Mouse (Mus musculus) ES-E14 (cell line): Measurements from ENCODE around the gene Rnf144b. TPM values are rescaled to one million over a fixed set of nuclear protein-coding genes. Genes with fewer than 3 reads are reported as not detected.

Experiments
- DNase-seq: peaks from one replicate; pipeline ENCODE4 v3.0.0-alpha.2; 2013; ENCODE audit warnings: low read depth, low spot score
- H3K27ac ChIP-seq: 2 replicates; pipeline ENCODE4 v1.5.1; 2012; ENCODE audit warnings: low read depth, mild to moderate bottlenecking, low read length, moderate library complexity, mixed read lengths; ENCODE audit not compliant: poor library complexity, insufficient read depth, severe bottlenecking
- H3K36me3 ChIP-seq: 2 replicates; pipeline ENCODE4 v1.6.1; 2012; ENCODE audit warnings: mild to moderate bottlenecking, low read length, moderate library complexity, mixed read lengths; ENCODE audit not compliant: control insufficient read depth, poor library complexity, insufficient read depth, severe bottlenecking
- H3K4me1 ChIP-seq, 2 experiments: fragments of 150-350 bp in 1 of 2; sonication (generic) in 1 of 2; 2 replicates each; pipeline ENCODE4 v1.6.1; 2012; ENCODE audit warnings: low read length in 2 of 2, mild to moderate bottlenecking in 1 of 2, mixed read lengths in 1 of 2; ENCODE audit not compliant: control insufficient read depth in 2 of 2, insufficient read depth in 2 of 2, poor library complexity in 1 of 2
- H3K4me3 ChIP-seq, 2 experiments: fragments of 150-350 bp in 1 of 2; sonication (generic) in 1 of 2; 2 replicates each; pipeline ENCODE4 v1.5.1; 2012; ENCODE audit warnings: low read length in 2 of 2, low read depth in 1 of 2, mild to moderate bottlenecking in 1 of 2, mixed read lengths in 1 of 2; ENCODE audit not compliant: insufficient read depth in 1 of 2, poor library complexity in 1 of 2, severe bottlenecking in 1 of 2
- H3K9ac ChIP-seq: 2 replicates; pipeline ENCODE4 v1.6.1; 2012; ENCODE audit warnings: low read depth, mild to moderate bottlenecking, low read length, mixed read lengths; ENCODE audit not compliant: poor library complexity, insufficient read depth, severe bottlenecking
- H3K9me3 ChIP-seq: fragments of 150-350 bp; sonication (generic); 2 replicates; pipeline ENCODE4 v1.6.1; 2012; ENCODE audit warnings: low read depth, mild to moderate bottlenecking, low read length; ENCODE audit not compliant: control insufficient read depth, insufficient read depth
- CHD2 ChIP-seq: IDR thresholded peaks from 2 replicates; pipeline ENCODE4 v1.6.1; 2014; ENCODE audit warnings: mild to moderate bottlenecking, low read depth, low read length, inconsistent platforms
- HCFC1 ChIP-seq: IDR thresholded peaks from 2 replicates; pipeline ENCODE4 v1.6.1; 2012; ENCODE audit warnings: low read length, inconsistent platforms, borderline replicate concordance; ENCODE audit not compliant: insufficient read depth
- MAFK ChIP-seq: IDR thresholded peaks from 2 replicates; pipeline ENCODE4 v1.6.1; 2014; ENCODE audit warnings: mild to moderate bottlenecking, low read depth, low read length, inconsistent platforms; ENCODE audit not compliant: insufficient read depth
- ZC3H11A ChIP-seq: IDR thresholded peaks from 2 replicates; pipeline ENCODE4 v1.6.1; 2012; ENCODE audit warnings: low read depth, mild to moderate bottlenecking, inconsistent platforms, low read length, borderline replicate concordance
- ZNF384 ChIP-seq: IDR thresholded peaks from 2 replicates; pipeline ENCODE4 v1.6.1; 2012; ENCODE audit warnings: low read depth, low read length, inconsistent platforms
- in situ Hi-C, 2 experiments: fragments of 600-800 bp; cut with MboI; formaldehyde crosslinking; loops; one replicate each; pipeline ENCODE4 v1.15.1; 2025; ENCODE audit warnings: low sequenced_read_pairs in 2 of 2, inconsistent platforms in 1 of 2; ENCODE audit not compliant: unreplicated experiment in 2 of 2
- total RNA-seq: library from RNA; depleted of rRNA; stranded (reverse); fragments of 300-350 nt; gene quantifications from 2 replicates; pipeline ENCODE4 v1.2.3, GENCODE M21; 2012

Gene Rnf144b
- total RNA-seq, 1 experiment, result 1.2 TPM

GRCm38 (mm10) chr13:47217107-47217571 is 94.7 kb downstream of the Rnf144b start:
- no peaks in the 10 kb centered on the region for H3K36me3 ChIP-seq
- H3K4me3 ChIP-seq, result no peak overlapping the region
- TF ChIP-seq MAFK (no peak), ZNF384 (no peak), CHD2 (no peak), HCFC1 (no peak), ZC3H11A (no peak)
- H3K9me3 ChIP-seq, result no peaks in the 10 kb centered on the region
- no peak for DNase-seq
- no peak overlapping the region for H3K27ac ChIP-seq
- H3K9ac ChIP-seq, result no peak overlapping the region
- in situ Hi-C loops, result no loop called here
- no peaks in the 10 kb centered on the region for H3K4me1 ChIP-seq

GRCm38 (mm10) chr13:47218351-47218750 is 95.9 kb downstream of the Rnf144b start:
- Histone ChIP-seq H3K27ac (no peak overlapping the region), H3K9ac (no peak overlapping the region), H3K9me3 (no peaks in the 10 kb centered on the region), H3K36me3 (no peaks in the 10 kb centered on the region), H3K4me1 (no peaks in the 10 kb centered on the region), H3K4me3 (no peak overlapping the region)
- DNase-seq, result no peak
- in situ Hi-C loops, result no loop called here
- TF ChIP-seq ZC3H11A (no peak), CHD2 (no peak), HCFC1 (no peak), ZNF384 (no peak), MAFK (no peak)

GRCm38 (mm10) chr13:47220426-47220825 is 98.0 kb downstream of the Rnf144b start:
- H3K36me3 ChIP-seq, result no peaks in the 10 kb centered on the region
- TF ChIP-seq ZNF384, result no peak
- TF ChIP-seq HCFC1, result no peak
- no peak for TF ChIP-seq CHD2
- no peak for TF ChIP-seq ZC3H11A
- no peak for TF ChIP-seq MAFK
- H3K4me3 ChIP-seq, result no peak overlapping the region
- H3K9ac ChIP-seq, result no peak overlapping the region
- no peaks in the 10 kb centered on the region for H3K9me3 ChIP-seq
- H3K27ac ChIP-seq, result no peak overlapping the region
- peaks cover 0 to 6% of the 10 kb centered on the region in 2 experiments; a peak in 1 of 4 replicates for H3K4me1 ChIP-seq
- no peak for DNase-seq
- in situ Hi-C loops, result no loop called here

- H3K4me1 ChIP-seq, result peaks cover 0 to 9% of the 10 kb centered on the region in 2 experiments; a peak in 1 of 4 replicates
- in situ Hi-C loops, result no loop called here
- TF ChIP-seq CHD2, result no peak
- no peak for TF ChIP-seq MAFK
- no peak for TF ChIP-seq HCFC1
- no peak for TF ChIP-seq ZC3H11A
- TF ChIP-seq ZNF384, result no peak
- no peak for DNase-seq
- H3K36me3 ChIP-seq, result no peaks in the 10 kb centered on the region
- H3K4me3 ChIP-seq, result no peak overlapping the region
- no peak overlapping the region for H3K9ac ChIP-seq
- H3K9me3 ChIP-seq, result no peaks in the 10 kb centered on the region
- H3K27ac ChIP-seq, result no peak overlapping the region
Measured at GRCm38 (mm10) chr13:47223576-47224538, 101.4 kb downstream of the Rnf144b start.
